Mouse (Mus musculus) lung, postnatal 0 days (tissue): ENCODE results near the gene Tcf7l2.

Experiments used
- CTCF ChIP-seq: IDR thresholded peaks from 2 replicates; pipeline ENCODE4 v1.5.1; 2016; ENCODE audit warnings: antibody characterized with exemption, mild to moderate bottlenecking
- EP300 ChIP-seq: IDR thresholded peaks from 2 replicates; pipeline ENCODE4 v1.6.1; 2016; ENCODE audit warnings: antibody characterized with exemption, mild to moderate bottlenecking, control low read depth

DNA sequence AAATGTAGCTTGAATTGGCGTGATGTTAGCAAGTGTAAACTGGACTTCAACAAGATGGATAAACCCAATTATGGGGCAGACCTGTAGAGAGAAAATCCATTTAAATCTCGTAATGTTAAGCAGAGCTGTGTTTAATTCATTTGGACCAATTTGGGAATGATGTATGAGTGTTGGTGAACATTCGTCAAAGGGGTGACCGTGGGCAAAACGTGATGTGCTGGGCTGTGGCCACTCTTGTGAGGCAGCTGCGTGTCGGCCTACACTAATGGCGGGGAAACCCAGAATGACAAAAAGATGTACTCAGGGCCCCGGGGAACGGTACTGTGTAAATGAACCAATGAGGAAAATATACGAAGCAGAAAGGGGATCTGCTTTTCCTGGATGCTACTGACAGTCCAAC is 24.2 kb downstream of the Tcf7l2 start:
- TF ChIP-seq CTCF = no peak
- no peak for TF ChIP-seq EP300
